Mouse (Mus musculus): ENCODE data around the gene Chchd3. TPM values are rescaled to one million over a fixed set of nuclear protein-coding genes. Genes with fewer than 3 reads are reported as not detected.

Chchd3 gene
- total and polyA plus RNA-seq, 3 experiments, result 205 to 243 TPM; not detected in 1

DNA sequence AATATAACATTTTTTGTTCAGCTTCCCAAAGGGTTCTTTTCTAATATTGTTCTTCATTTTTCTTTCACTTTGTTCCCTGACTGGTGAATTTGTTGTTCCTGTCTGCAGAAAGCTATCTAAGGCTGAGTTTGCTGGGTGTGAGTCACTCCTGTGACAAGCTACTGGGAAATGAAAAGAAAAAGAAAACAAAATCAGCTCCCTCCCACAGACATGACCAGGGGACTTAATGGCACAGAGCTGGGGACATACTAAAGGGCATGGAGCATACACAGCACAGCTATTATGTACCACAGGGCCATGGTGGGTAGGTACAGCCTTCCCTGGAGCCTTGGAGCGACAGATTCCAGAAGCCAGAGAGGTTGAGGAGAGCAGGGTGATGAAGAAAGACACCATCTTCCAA, 63.5 kb downstream of the Chchd3 start:
- TF ChIP-seq TBP (IDR thresholded peaks at IDR 0.05; ENCODE audit: low read depth, low read length) (no peak), CTCF (IDR thresholded peaks at IDR 0.05 in 2 of 3, conservative IDR thresholded peaks at IDR 0.05 in 1 of 3; ENCODE audit: control insufficient read depth in 1 of 3, insufficient read depth in 1 of 3, low read depth in 2 of 3, low read length in 3 of 3, poor library complexity in 1 of 3, severe bottlenecking in 1 of 3) (no peak), MAZ (IDR thresholded peaks at IDR 0.05; ENCODE audit: low read depth, low read length) (no peak), ZC3H11A (IDR thresholded peaks at IDR 0.05; ENCODE audit: low read depth, low read length) (no peak), MEF2A (IDR thresholded peaks at IDR 0.05; ENCODE audit: extremely low read depth, insufficient replicate concordance, low read depth, low read length, poor library complexity, severe bottlenecking) (no peak), ZKSCAN1 (IDR thresholded peaks at IDR 0.05; ENCODE audit: low read depth, low read length) (no peak), GATA1 (IDR thresholded peaks at IDR 0.05; ENCODE audit: low read depth, low read length) (no peak), KAT2A (conservative IDR thresholded peaks at IDR 0.05; ENCODE audit: low read depth, low read length) (no peak), ZMIZ1 (IDR thresholded peaks at IDR 0.05; ENCODE audit: low read depth, low read length) (no peak)
- Histone ChIP-seq H3K9ac (ENCODE audit: control insufficient read depth, low read depth, low read length, poor library complexity, severe bottlenecking) (no peak overlapping the region), H3K9me3 (replicated peaks; ENCODE audit: insufficient read depth, low read length) (no peaks in the 10 kb centered on the region), H3K36me3 (ENCODE audit: control insufficient read depth in 1 of 2, insufficient read depth in 2 of 2, low read length in 2 of 2) (peaks cover 0 to 15% of the 10 kb centered on the region in 2 experiments; a peak in 2 of 4 replicates), H3K27me3 (ENCODE audit: control insufficient read depth in 1 of 2, insufficient read depth in 2 of 2, low read length in 2 of 2) (no peaks in the 10 kb centered on the region), H3K27ac (ENCODE audit: control insufficient read depth, low read depth, low read length) (no peak overlapping the region), H3K4me3 (ENCODE audit: control insufficient read depth in 1 of 2, insufficient read depth in 1 of 2, low read depth in 2 of 2, low read length in 2 of 2) (no peak overlapping the region), H3K79me2 (ENCODE audit: control insufficient read depth, insufficient read depth, low read length, poor library complexity) (peaks cover 2% of the 10 kb centered on the region; the same call in 1 of the 2 replicates), H3K4me1 (ENCODE audit: control insufficient read depth in 1 of 2, insufficient read depth in 2 of 2, low read length in 2 of 2) (no peaks in the 10 kb centered on the region)
- no peak for DNase-seq (ENCODE audit: low read depth, low spot score)

DNA sequence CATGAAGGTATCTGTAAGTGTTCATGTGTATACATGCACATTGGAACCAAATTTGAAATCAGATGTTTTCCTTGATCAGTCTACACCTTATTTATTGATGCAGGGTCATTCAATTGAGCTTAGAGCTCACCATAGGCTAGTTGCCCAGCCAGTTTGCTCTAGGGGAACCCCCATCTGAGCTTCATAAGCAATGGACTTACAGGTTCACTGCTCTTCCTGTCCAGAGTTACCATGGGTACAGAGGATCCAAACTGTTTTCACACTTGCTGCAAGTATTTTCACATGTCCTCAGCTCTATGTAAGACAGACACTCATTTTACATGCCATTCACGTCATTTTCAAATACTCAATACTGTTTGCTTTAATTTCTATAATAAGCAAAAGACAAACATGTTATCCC, 66.2 kb downstream of the Chchd3 start:
- TF ChIP-seq MYB (IDR thresholded peaks at IDR 0.05; ENCODE audit: low read depth, low read length) (no peak), SMC3 (IDR thresholded peaks at IDR 0.05; ENCODE audit: low read depth, low read length) (no peak), POLR2AphosphoS5 (IDR thresholded peaks at IDR 0.05; ENCODE audit: borderline replicate concordance, low read depth, low read length) (no peak)
- Histone ChIP-seq H3K9me3 (replicated peaks; ENCODE audit: insufficient read depth, low read length) (no peaks in the 10 kb centered on the region), H3K4me3 (ENCODE audit: control insufficient read depth in 1 of 2, insufficient read depth in 1 of 2, low read depth in 2 of 2, low read length in 2 of 2) (no peak overlapping the region), H3K79me2 (ENCODE audit: control insufficient read depth, insufficient read depth, low read length, poor library complexity) (peaks cover 2% of the 10 kb centered on the region; the same call in 1 of the 2 replicates), H3K4me1 (ENCODE audit: control insufficient read depth in 1 of 2, insufficient read depth in 2 of 2, low read length in 2 of 2) (no peaks in the 10 kb centered on the region), H3K27ac (ENCODE audit: control insufficient read depth, low read depth, low read length) (no peak overlapping the region), H3K36me3 (ENCODE audit: control insufficient read depth in 1 of 2, insufficient read depth in 2 of 2, low read length in 2 of 2) (peaks cover 0 to 13% of the 10 kb centered on the region in 2 experiments; a peak in 2 of 4 replicates), H3K27me3 (ENCODE audit: control insufficient read depth in 1 of 2, insufficient read depth in 2 of 2, low read length in 2 of 2) (no peaks in the 10 kb centered on the region), H3K9ac (ENCODE audit: control insufficient read depth, low read depth, low read length, poor library complexity, severe bottlenecking) (no peak overlapping the region)
- DNase-seq (ENCODE audit: low read depth, low spot score), result no peak

DNA sequence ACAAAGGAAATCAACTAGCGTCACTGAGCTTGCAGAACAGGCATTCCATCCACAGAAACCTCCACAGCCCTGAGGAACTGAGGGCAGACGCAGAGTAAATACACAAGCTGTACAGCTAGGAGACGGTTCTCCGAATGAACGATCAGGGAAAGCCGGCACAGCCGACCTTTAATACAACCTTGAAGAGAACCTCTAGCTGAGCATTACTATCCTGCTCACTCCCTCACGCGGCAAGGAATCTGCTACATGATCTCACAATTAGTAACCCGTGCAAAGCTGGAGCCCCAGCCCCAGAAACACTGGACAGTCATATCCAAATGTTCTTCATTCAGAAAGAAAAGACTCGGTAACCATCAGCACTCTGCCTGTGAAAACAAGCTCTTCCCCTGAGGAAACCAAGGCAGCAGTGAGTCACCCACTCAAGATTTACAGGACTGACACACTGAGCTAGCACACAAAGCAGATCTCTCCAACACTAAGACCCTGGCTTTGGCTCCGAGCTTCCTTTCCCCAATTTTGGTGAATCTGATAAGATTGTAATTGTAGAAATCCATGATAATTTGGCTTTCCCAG, 69.9 kb downstream of the Chchd3 start:
- no peak overlapping the region for H3K27ac ChIP-seq (ENCODE audit: control insufficient read depth, low read depth, low read length)
- no peak for DNase-seq (ENCODE audit: low read depth, low spot score)
- no peak overlapping the region for H3K9ac ChIP-seq (ENCODE audit: control insufficient read depth, low read depth, low read length, poor library complexity, severe bottlenecking)
- no peaks in the 10 kb centered on the region for H3K27me3 ChIP-seq (ENCODE audit: control insufficient read depth in 1 of 2, insufficient read depth in 2 of 2, low read length in 2 of 2)
- H3K36me3 ChIP-seq (ENCODE audit: control insufficient read depth in 1 of 2, insufficient read depth in 2 of 2, low read length in 2 of 2), result peaks cover 0 to 9% of the 10 kb centered on the region in 2 experiments; a peak in 2 of 4 replicates
- no peaks in the 10 kb centered on the region for H3K4me1 ChIP-seq (ENCODE audit: control insufficient read depth in 1 of 2, insufficient read depth in 2 of 2, low read length in 2 of 2)
- no peak overlapping the region for H3K4me3 ChIP-seq (ENCODE audit: control insufficient read depth in 1 of 2, insufficient read depth in 1 of 2, low read depth in 2 of 2, low read length in 2 of 2)
- H3K9me3 ChIP-seq (replicated peaks; ENCODE audit: insufficient read depth, low read length), result no peaks in the 10 kb centered on the region
- peaks cover 10% of the 10 kb centered on the region for H3K79me2 ChIP-seq (ENCODE audit: control insufficient read depth, insufficient read depth, low read length, poor library complexity)
- no peak for TF ChIP-seq RAD21 (IDR thresholded peaks at IDR 0.05; ENCODE audit: low read depth, low read length)
- TF ChIP-seq POLR2AphosphoS2 (IDR thresholded peaks at IDR 0.05; ENCODE audit: low read length), result no peak
- no peak for TF ChIP-seq ZNF384 (IDR thresholded peaks at IDR 0.05; ENCODE audit: low read depth, low read length)
- TF ChIP-seq GABPA (IDR thresholded peaks at IDR 0.05; ENCODE audit: low read depth, low read length), result no peak
- TF ChIP-seq UBTF (IDR thresholded peaks at IDR 0.05; ENCODE audit: borderline replicate concordance, insufficient read depth, low read depth, low read length), result no peak
